10 mouse cellular contexts compared by ENCODE assay signal in genomic region chr10:127227163-127227562, GRCm38 (mm10).
"Had no signal": no experiment of that assay in that cellular context is flagged by ENCODE, and none has a peak within 500 bp of the region (broad histone marks: within the 10 kb centered on the region; RNA-seq: fewer than 3 reads in every experiment).

No protein-coding gene starts in this region.

- H3K9me3 ChIP-seq: kidney, embryonic 15.5 days; limb, embryonic 13.5 days; neural tube, embryonic 15.5 days; stomach, embryonic 15.5 days had no signal

- ATAC-seq: intestine, embryonic 16.5 days had no signal

- H3K27me3 ChIP-seq: neural tube, embryonic 15.5 days; stomach, embryonic 15.5 days had no signal

- DNase-seq: thymus, adult 2 months; thymus, postnatal 25 days had no signal

- H3K4me2 ChIP-seq: kidney, embryonic 15.5 days; limb, embryonic 13.5 days; midbrain, embryonic 11.5 days; neural tube, embryonic 15.5 days; stomach, embryonic 15.5 days had no signal

- H3K4me1 ChIP-seq: limb, embryonic 13.5 days; neural tube, embryonic 15.5 days; stomach, embryonic 15.5 days had no signal

- H3K36me3 ChIP-seq: kidney, embryonic 15.5 days; limb, embryonic 13.5 days; stomach, embryonic 15.5 days had no signal

- H3K9ac ChIP-seq: kidney, embryonic 15.5 days; limb, embryonic 13.5 days; liver, embryonic 14.5 days; neural tube, embryonic 15.5 days; stomach, embryonic 15.5 days had no signal

- H3K27ac ChIP-seq: kidney, embryonic 15.5 days; limb, embryonic 13.5 days; liver, embryonic 14.5 days; neural tube, embryonic 15.5 days; stomach, embryonic 15.5 days had no signal

- H3K4me3 ChIP-seq: kidney, embryonic 15.5 days; limb, embryonic 13.5 days; myocyte; neural tube, embryonic 15.5 days; stomach, embryonic 15.5 days had no signal
